Mouse (Mus musculus): ENCODE measurements at regions not wholly inside any gene's neighbourhood (a gene's known extent, or its start where the extent isn't known, plus 50 kb on each side); places are given as distances from the start of the nearest gene placed in this dataset.
A peak's percentile ranks its signal among the peaks of the same experiment; 100 is the strongest.

DNA sequence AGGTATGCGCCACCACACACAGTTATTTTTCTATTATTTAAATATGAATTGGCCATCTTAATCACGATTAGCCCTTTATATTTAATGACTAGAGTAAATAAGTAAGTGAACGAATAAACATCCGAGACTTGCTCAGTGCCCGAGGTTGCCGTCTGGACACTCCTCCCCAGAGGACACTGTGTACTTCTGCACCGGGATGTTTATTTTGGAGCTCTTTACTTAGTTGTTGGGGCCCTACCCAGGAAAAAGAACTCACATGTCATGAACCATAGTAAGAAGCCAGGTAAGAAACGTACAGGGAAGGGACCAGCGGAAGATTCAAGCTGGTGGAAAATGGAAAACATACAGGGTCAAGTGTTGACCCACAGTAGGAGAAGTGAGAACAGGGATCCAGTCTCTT is 89.0 kb downstream of the Akr1d1 start:
- H3K4me3 ChIP-seq (replicated peaks; ENCODE audit: low read length), result no peak overlapping the region
- WGBS, result 91% methylated on average over 9 of the region's 9 CpGs

DNA sequence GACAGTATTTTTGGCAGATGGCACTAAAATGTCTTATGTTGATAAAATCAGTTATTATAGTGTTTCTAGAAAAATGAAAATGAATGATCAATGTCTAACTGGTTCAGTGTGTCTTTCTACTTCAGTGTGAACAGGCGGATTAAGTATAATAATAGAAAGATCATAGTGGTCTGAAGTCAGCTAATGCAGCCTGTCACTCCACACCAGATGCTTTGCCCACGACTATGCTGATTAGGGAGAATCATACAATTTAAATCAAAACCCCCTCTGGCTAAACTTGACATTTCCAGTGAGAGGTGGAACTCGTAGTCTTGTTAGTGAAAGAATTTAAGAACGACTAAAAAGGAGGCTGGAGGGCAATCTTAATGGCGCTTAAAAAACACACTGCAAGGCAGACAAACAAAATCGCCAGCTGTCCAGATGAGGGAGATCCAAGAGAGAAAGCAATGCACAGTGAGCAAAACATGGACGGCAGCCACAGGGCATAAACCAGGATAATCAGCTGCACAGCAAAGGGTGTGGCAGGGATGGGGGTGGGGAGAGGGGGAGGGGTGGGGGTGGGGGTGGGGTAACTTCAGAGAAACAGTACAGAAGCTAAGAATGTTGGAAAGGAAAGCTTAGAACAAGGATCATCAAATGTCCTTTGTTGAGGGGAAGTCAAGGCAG is 91.5 kb downstream of the Akr1d1 start:
- Histone ChIP-seq H3K4me1 (replicated peaks; ENCODE audit: control insufficient read depth, insufficient read depth, low read length) (no peaks in the 10 kb centered on the region), H3K9ac (replicated peaks; ENCODE audit: low read depth, low read length) (no peak overlapping the region), H3K9me3 (ENCODE audit: control insufficient read depth, low read length) (no peaks in the 10 kb centered on the region), H3K36me3 (ENCODE audit: control insufficient read depth, insufficient read depth) (no peaks in the 10 kb centered on the region), H3K27ac (ENCODE audit: low read length) (no peak overlapping the region), H3K27me3 (replicated peaks; ENCODE audit: control insufficient read depth, insufficient read depth, low read length) (no peaks in the 10 kb centered on the region), H3K4me2 (ENCODE audit: low read length) (no peak overlapping the region), H3K4me3 (replicated peaks; ENCODE audit: low read length) (no peak overlapping the region)
- ATAC-seq, result no peak
- WGBS, result 35% methylated on average over 7 of the region's 7 CpGs

More for the DNA sequence above, 89.0 kb downstream of the Akr1d1 start:
- no peaks in the 10 kb centered on the region for H3K9me3 ChIP-seq (ENCODE audit: control insufficient read depth, low read length)
- no peak overlapping the region for H3K9ac ChIP-seq (replicated peaks; ENCODE audit: low read depth, low read length)
- no peaks in the 10 kb centered on the region for H3K36me3 ChIP-seq (ENCODE audit: control insufficient read depth, insufficient read depth)
- no peaks in the 10 kb centered on the region for H3K4me1 ChIP-seq (replicated peaks; ENCODE audit: control insufficient read depth, insufficient read depth, low read length)
- ATAC-seq, result no peak
- no peak overlapping the region for H3K4me2 ChIP-seq (ENCODE audit: low read length)
- no peaks in the 10 kb centered on the region for H3K27me3 ChIP-seq (replicated peaks; ENCODE audit: control insufficient read depth, insufficient read depth, low read length)
- H3K27ac ChIP-seq (ENCODE audit: low read length), result no peak overlapping the region

DNA sequence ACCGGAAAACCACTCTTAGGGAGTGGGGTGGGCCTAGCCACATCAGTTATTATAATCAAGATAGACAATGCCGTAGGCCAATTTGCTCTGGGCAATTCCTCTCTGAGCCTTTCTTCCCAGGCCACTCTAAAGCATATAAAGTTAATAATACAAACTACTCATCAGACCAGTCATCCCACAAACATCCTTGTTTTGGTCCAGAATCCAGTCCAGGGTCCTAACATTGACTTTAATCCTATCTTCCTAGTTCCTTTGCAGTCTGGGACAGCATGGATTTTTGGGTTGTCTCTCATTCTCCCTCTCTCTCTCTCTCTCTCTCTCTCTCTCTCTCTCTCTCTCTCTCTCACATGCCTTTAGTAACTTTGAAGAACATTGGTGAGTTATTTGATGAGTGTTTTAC is 92.3 kb downstream of the Akr1d1 start:
- WGBS, result 94% methylated on average over 2 of the region's 2 CpGs
- H3K27me3 ChIP-seq (replicated peaks; ENCODE audit: control insufficient read depth, insufficient read depth, low read length), result no peaks in the 10 kb centered on the region
- no peak for ATAC-seq
- no peaks in the 10 kb centered on the region for H3K9me3 ChIP-seq (ENCODE audit: control insufficient read depth, low read length)
- no peak overlapping the region for H3K4me3 ChIP-seq (replicated peaks; ENCODE audit: low read length)
- no peaks in the 10 kb centered on the region for H3K4me1 ChIP-seq (replicated peaks; ENCODE audit: control insufficient read depth, insufficient read depth, low read length)
- H3K9ac ChIP-seq (replicated peaks; ENCODE audit: low read depth, low read length), result no peak overlapping the region
- no peaks in the 10 kb centered on the region for H3K36me3 ChIP-seq (ENCODE audit: control insufficient read depth, insufficient read depth)
- H3K4me2 ChIP-seq (ENCODE audit: low read length), result no peak overlapping the region
- no peak overlapping the region for H3K27ac ChIP-seq (ENCODE audit: low read length)

- Histone ChIP-seq H3K27me3 (replicated peaks; ENCODE audit: control insufficient read depth, insufficient read depth, low read length) (no peaks in the 10 kb centered on the region), H3K9ac (replicated peaks; ENCODE audit: low read depth, low read length) (no peak overlapping the region), H3K4me3 (replicated peaks; ENCODE audit: low read length) (no peak overlapping the region), H3K4me2 (ENCODE audit: low read length) (no peak overlapping the region), H3K4me1 (replicated peaks; ENCODE audit: control insufficient read depth, insufficient read depth, low read length) (no peaks in the 10 kb centered on the region), H3K36me3 (ENCODE audit: control insufficient read depth, insufficient read depth) (no peaks in the 10 kb centered on the region), H3K27ac (ENCODE audit: low read length) (no peak overlapping the region), H3K9me3 (ENCODE audit: control insufficient read depth, low read length) (no peaks in the 10 kb centered on the region)
- WGBS, result 86% methylated on average over 5 of the region's 5 CpGs
- ATAC-seq, result no peak
Observed at GRCm38 (mm10) chr6:37627206-37627605, 97.2 kb downstream of the Akr1d1 start.

- Histone ChIP-seq H3K9me3 (ENCODE audit: control insufficient read depth, low read length) (no peaks in the 10 kb centered on the region), H3K4me2 (ENCODE audit: low read length) (no peak overlapping the region), H3K4me3 (replicated peaks; ENCODE audit: low read length) (no peak overlapping the region), H3K4me1 (replicated peaks; ENCODE audit: control insufficient read depth, insufficient read depth, low read length) (no peaks in the 10 kb centered on the region), H3K9ac (replicated peaks; ENCODE audit: low read depth, low read length) (no peak overlapping the region), H3K27me3 (replicated peaks; ENCODE audit: control insufficient read depth, insufficient read depth, low read length) (no peaks in the 10 kb centered on the region), H3K36me3 (ENCODE audit: control insufficient read depth, insufficient read depth) (no peaks in the 10 kb centered on the region), H3K27ac (ENCODE audit: low read length) (no peak overlapping the region)
- no peak for ATAC-seq
- WGBS, result 92% methylated on average over 1 of the region's 1 CpGs
Observed at GRCm38 (mm10) chr6:37633948-37634347, 104.0 kb downstream of the Akr1d1 start.

DNA sequence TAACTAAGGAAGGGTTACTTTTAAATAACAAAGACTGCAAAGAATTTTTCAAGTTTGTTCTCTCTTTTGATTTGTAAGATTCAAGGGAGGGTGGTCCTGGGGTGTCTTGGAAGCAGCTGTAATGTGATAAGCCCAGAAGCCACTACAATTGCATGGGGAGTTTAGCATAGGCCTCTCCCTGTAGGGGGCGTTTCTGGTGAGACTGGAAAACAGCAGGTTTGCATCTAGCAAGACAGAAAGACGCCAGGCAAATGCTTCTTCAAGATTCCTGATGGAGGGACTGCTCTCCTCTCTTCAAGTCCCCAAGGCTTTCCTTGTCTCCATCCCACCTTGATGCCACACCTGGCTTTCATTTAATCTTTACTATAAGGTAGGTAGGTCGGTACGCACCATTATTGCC is 112.1 kb downstream of the Akr1d1 start:
- Histone ChIP-seq H3K4me3 (replicated peaks; ENCODE audit: low read length) (no peak overlapping the region), H3K4me1 (replicated peaks; ENCODE audit: control insufficient read depth, insufficient read depth, low read length) (peaks cover 8% of the 10 kb centered on the region), H3K36me3 (ENCODE audit: control insufficient read depth, insufficient read depth) (no peaks in the 10 kb centered on the region), H3K9ac (replicated peaks; ENCODE audit: low read depth, low read length) (no peak overlapping the region), H3K27ac (ENCODE audit: low read length) (no peak overlapping the region), H3K4me2 (ENCODE audit: low read length) (no peak overlapping the region), H3K9me3 (ENCODE audit: control insufficient read depth, low read length) (no peaks in the 10 kb centered on the region), H3K27me3 (replicated peaks; ENCODE audit: control insufficient read depth, insufficient read depth, low read length) (no peaks in the 10 kb centered on the region)
- ATAC-seq, result no peak
- WGBS, result 28% methylated on average over 4 of the region's 4 CpGs

GRCm38 (mm10) chr6:37642701-37643121 is 112.7 kb downstream of the Akr1d1 start:
- ATAC-seq, result peak; percentile 88
- Histone ChIP-seq H3K4me1 (replicated peaks; ENCODE audit: control insufficient read depth, insufficient read depth, low read length) (peaks cover 8% of the 10 kb centered on the region), H3K4me2 (ENCODE audit: low read length) (peak overlapping the region; percentile 42), H3K9ac (replicated peaks; ENCODE audit: low read depth, low read length) (no peak overlapping the region), H3K4me3 (replicated peaks; ENCODE audit: low read length) (peak overlapping the region; percentile 24), H3K27ac (ENCODE audit: low read length) (peak overlapping the region; percentile 9; the same call in 1 of the 2 replicates), H3K9me3 (ENCODE audit: control insufficient read depth, low read length) (no peaks in the 10 kb centered on the region), H3K36me3 (ENCODE audit: control insufficient read depth, insufficient read depth) (no peaks in the 10 kb centered on the region), H3K27me3 (replicated peaks; ENCODE audit: control insufficient read depth, insufficient read depth, low read length) (no peaks in the 10 kb centered on the region)
- 15% methylated on average over 8 of the region's 8 CpGs for WGBS

DNA sequence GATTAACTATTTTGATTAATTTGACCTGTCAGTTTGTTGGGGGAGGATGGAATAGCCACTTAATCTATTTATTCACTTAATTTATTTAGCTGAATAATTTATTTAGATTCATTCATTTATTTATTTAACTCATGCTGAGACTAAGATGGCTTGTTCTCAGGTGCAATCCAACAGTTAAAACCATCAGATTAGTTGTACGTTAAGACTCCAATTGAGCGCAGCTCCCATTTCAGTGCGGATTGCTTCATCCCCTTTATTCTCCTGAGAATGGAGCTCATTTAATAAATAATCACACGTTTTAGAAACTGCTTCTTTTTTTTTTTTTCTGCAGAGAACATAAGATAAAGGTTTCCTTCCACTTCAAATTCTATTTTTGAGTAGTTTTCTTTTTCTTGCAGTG is 113.2 kb downstream of the Akr1d1 start:
- H3K4me2 ChIP-seq (ENCODE audit: low read length), result peak overlapping the region; percentile 42
- H3K36me3 ChIP-seq (ENCODE audit: control insufficient read depth, insufficient read depth), result no peaks in the 10 kb centered on the region
- peaks cover 8% of the 10 kb centered on the region for H3K4me1 ChIP-seq (replicated peaks; ENCODE audit: control insufficient read depth, insufficient read depth, low read length)
- no peaks in the 10 kb centered on the region for H3K9me3 ChIP-seq (ENCODE audit: control insufficient read depth, low read length)
- H3K27me3 ChIP-seq (replicated peaks; ENCODE audit: control insufficient read depth, insufficient read depth, low read length), result no peaks in the 10 kb centered on the region
- H3K9ac ChIP-seq (replicated peaks; ENCODE audit: low read depth, low read length), result no peak overlapping the region
- no peak overlapping the region for H3K4me3 ChIP-seq (replicated peaks; ENCODE audit: low read length)
- ATAC-seq, result 0 out of 2 replicates have a peak, but pooled peaks have one; percentile 43
- 6% methylated on average over 4 of the region's 4 CpGs for WGBS
- no peak overlapping the region for H3K27ac ChIP-seq (ENCODE audit: low read length)

DNA sequence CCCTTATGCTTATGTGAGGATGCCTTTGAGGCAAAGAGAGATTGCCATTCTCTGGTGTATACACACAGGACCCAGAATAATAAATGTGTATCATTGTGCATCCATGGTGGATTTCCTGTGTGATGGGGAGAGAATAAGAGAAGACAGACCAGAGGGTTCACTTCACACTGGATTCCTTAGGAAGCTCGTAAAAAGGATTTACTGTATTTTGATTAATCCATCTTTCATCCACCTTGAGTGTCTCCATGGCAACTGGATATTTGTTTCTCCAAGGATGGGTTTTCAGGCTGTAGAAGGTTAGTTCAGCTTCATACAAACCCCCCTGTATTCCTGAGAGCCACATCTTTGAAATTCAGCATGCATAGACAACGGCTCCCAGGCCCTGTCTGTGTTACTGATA is 113.7 kb downstream of the Akr1d1 start:
- Histone ChIP-seq H3K9ac (replicated peaks; ENCODE audit: low read depth, low read length) (no peak overlapping the region), H3K27ac (ENCODE audit: low read length) (peak overlapping the region; percentile 31; the same call in 1 of the 2 replicates), H3K4me1 (replicated peaks; ENCODE audit: control insufficient read depth, insufficient read depth, low read length) (peaks cover 8% of the 10 kb centered on the region), H3K4me2 (ENCODE audit: low read length) (no peak overlapping the region), H3K27me3 (replicated peaks; ENCODE audit: control insufficient read depth, insufficient read depth, low read length) (no peaks in the 10 kb centered on the region), H3K9me3 (ENCODE audit: control insufficient read depth, low read length) (no peaks in the 10 kb centered on the region), H3K4me3 (replicated peaks; ENCODE audit: low read length) (no peak overlapping the region), H3K36me3 (ENCODE audit: control insufficient read depth, insufficient read depth) (no peaks in the 10 kb centered on the region)
- WGBS, result 30% methylated on average over 2 of the region's 2 CpGs
- peak; percentile 59 for ATAC-seq

DNA sequence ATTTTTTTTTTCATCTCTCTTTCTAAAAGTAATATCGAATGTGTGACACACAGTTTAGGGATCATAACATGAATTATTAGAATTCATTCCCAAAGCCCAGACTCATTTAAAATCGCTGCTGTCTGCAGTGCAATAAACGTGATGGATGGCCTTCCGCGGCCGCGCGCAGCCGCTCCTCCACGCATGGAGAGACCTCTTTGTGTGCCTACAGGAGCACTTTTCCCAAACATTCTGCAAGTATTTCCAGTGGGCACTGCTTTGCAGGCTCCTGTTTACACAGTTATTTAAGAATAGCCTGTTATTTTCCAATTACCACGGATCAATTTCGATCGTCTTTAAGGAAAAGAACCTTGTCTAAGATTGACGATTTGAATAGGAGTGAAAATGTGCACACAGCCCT is 115.6 kb downstream of the Akr1d1 start:
- H3K36me3 ChIP-seq (ENCODE audit: control insufficient read depth, insufficient read depth), result no peaks in the 10 kb centered on the region
- H3K27me3 ChIP-seq (replicated peaks; ENCODE audit: control insufficient read depth, insufficient read depth, low read length), result no peaks in the 10 kb centered on the region
- no peak overlapping the region for H3K4me3 ChIP-seq (replicated peaks; ENCODE audit: low read length)
- H3K9ac ChIP-seq (replicated peaks; ENCODE audit: low read depth, low read length), result no peak overlapping the region
- H3K4me1 ChIP-seq (replicated peaks; ENCODE audit: control insufficient read depth, insufficient read depth, low read length), result peaks cover 8% of the 10 kb centered on the region
- H3K9me3 ChIP-seq (ENCODE audit: control insufficient read depth, low read length), result no peaks in the 10 kb centered on the region
- no peak overlapping the region for H3K27ac ChIP-seq (ENCODE audit: low read length)
- 77% methylated on average over 14 of the region's 14 CpGs for WGBS
- ATAC-seq, result no peak
- no peak overlapping the region for H3K4me2 ChIP-seq (ENCODE audit: low read length)
